Mouse (Mus musculus): ENCODE measurements at regions not wholly inside any gene's neighbourhood (a gene's known extent, or its start where the extent isn't known, plus 50 kb on each side); places are given as distances from the start of the nearest gene placed in this dataset.

GRCm38 (mm10) chr4:47882076-47882475 is 162.9 kb upstream of the Nr4a3 start:
- no peak for TF ChIP-seq POLR2A (IDR thresholded peaks at IDR 0.05; ENCODE audit: borderline replicate concordance, extremely low read depth, low read depth, low read length)
- TF ChIP-seq CTCF (IDR thresholded peaks at IDR 0.05; ENCODE audit: insufficient read depth, low read length), result no peak
- Histone ChIP-seq H3K4me3 (replicated peaks; ENCODE audit: extremely low read depth, low read depth, low read length) (no peak overlapping the region), H3K4me1 (ENCODE audit: control insufficient read depth, insufficient read depth, low read length) (no peaks in the 10 kb centered on the region)
- no peak for DNase-seq
- WGBS, result 43% methylated on average over 10 of the region's 10 CpGs

- DNase-seq, result no peak
- H3K4me1 ChIP-seq (ENCODE audit: control insufficient read depth, insufficient read depth, low read length), result no peaks in the 10 kb centered on the region
- WGBS, result 66% methylated on average over 7 of the region's 7 CpGs
- TF ChIP-seq POLR2A (IDR thresholded peaks at IDR 0.05; ENCODE audit: borderline replicate concordance, extremely low read depth, low read depth, low read length) (no peak), CTCF (IDR thresholded peaks at IDR 0.05; ENCODE audit: insufficient read depth, low read length) (no peak)
- no peak overlapping the region for H3K4me3 ChIP-seq (replicated peaks; ENCODE audit: extremely low read depth, low read depth, low read length)
These were observed 145.4 kb upstream of the Nr4a3 start for GRCm38 (mm10) chr4:47899579-47899978.

GRCm38 (mm10) chr4:47902749-47903148 is 142.2 kb upstream of the Nr4a3 start:
- 92% methylated on average over 12 of the region's 12 CpGs for WGBS
- H3K4me3 ChIP-seq (replicated peaks; ENCODE audit: extremely low read depth, low read depth, low read length), result no peak overlapping the region
- no peak for DNase-seq
- no peak for TF ChIP-seq CTCF (IDR thresholded peaks at IDR 0.05; ENCODE audit: insufficient read depth, low read length)
- H3K4me1 ChIP-seq (ENCODE audit: control insufficient read depth, insufficient read depth, low read length), result no peaks in the 10 kb centered on the region

- no peaks in the 10 kb centered on the region for H3K4me1 ChIP-seq (ENCODE audit: control insufficient read depth, insufficient read depth, low read length)
- TF ChIP-seq CTCF (IDR thresholded peaks at IDR 0.05; ENCODE audit: insufficient read depth, low read length), result no peak
- TF ChIP-seq POLR2A (IDR thresholded peaks at IDR 0.05; ENCODE audit: borderline replicate concordance, extremely low read depth, low read depth, low read length), result no peak
- no peak overlapping the region for H3K4me3 ChIP-seq (replicated peaks; ENCODE audit: extremely low read depth, low read depth, low read length)
- no peak for DNase-seq
- 77% methylated on average over 1 of the region's 1 CpGs for WGBS
These were observed 132.7 kb upstream of the Nr4a3 start for GRCm38 (mm10) chr4:47912259-47912658.

GRCm38 (mm10) chr4:47919576-47919975 is 125.4 kb upstream of the Nr4a3 start:
- Histone ChIP-seq H3K4me1 (ENCODE audit: control insufficient read depth, insufficient read depth, low read length) (no peaks in the 10 kb centered on the region), H3K4me3 (replicated peaks; ENCODE audit: extremely low read depth, low read depth, low read length) (no peak overlapping the region)
- 51% methylated on average over 7 of the region's 7 CpGs for WGBS
- no peak for DNase-seq
- TF ChIP-seq CTCF (IDR thresholded peaks at IDR 0.05; ENCODE audit: insufficient read depth, low read length) (no peak), POLR2A (IDR thresholded peaks at IDR 0.05; ENCODE audit: borderline replicate concordance, extremely low read depth, low read depth, low read length) (no peak)

- Histone ChIP-seq H3K4me3 (replicated peaks; ENCODE audit: extremely low read depth, low read depth, low read length) (no peak overlapping the region), H3K4me1 (ENCODE audit: control insufficient read depth, insufficient read depth, low read length) (no peaks in the 10 kb centered on the region)
- no peak for TF ChIP-seq CTCF (IDR thresholded peaks at IDR 0.05; ENCODE audit: insufficient read depth, low read length)
- TF ChIP-seq POLR2A (IDR thresholded peaks at IDR 0.05; ENCODE audit: borderline replicate concordance, extremely low read depth, low read depth, low read length), result no peak
- no peak for DNase-seq
- WGBS, result 88% methylated on average over 2 of the region's 2 CpGs
These were observed 113.5 kb upstream of the Nr4a3 start for GRCm38 (mm10) chr4:47931464-47931863.

GRCm38 (mm10) chr4:47933526-47933925 is 111.4 kb upstream of the Nr4a3 start:
- no peaks in the 10 kb centered on the region for H3K4me1 ChIP-seq (ENCODE audit: control insufficient read depth, insufficient read depth, low read length)
- no peak overlapping the region for H3K4me3 ChIP-seq (replicated peaks; ENCODE audit: extremely low read depth, low read depth, low read length)
- 85% methylated on average over 1 of the region's 1 CpGs for WGBS
- no peak for TF ChIP-seq POLR2A (IDR thresholded peaks at IDR 0.05; ENCODE audit: borderline replicate concordance, extremely low read depth, low read depth, low read length)
- no peak for TF ChIP-seq CTCF (IDR thresholded peaks at IDR 0.05; ENCODE audit: insufficient read depth, low read length)
- DNase-seq, result no peak

GRCm38 (mm10) chr4:47935547-47935946 is 109.4 kb upstream of the Nr4a3 start:
- Histone ChIP-seq H3K4me1 (ENCODE audit: control insufficient read depth, insufficient read depth, low read length) (no peaks in the 10 kb centered on the region), H3K4me3 (replicated peaks; ENCODE audit: extremely low read depth, low read depth, low read length) (no peak overlapping the region)
- DNase-seq, result no peak
- no peak for TF ChIP-seq POLR2A (IDR thresholded peaks at IDR 0.05; ENCODE audit: borderline replicate concordance, extremely low read depth, low read depth, low read length)
- no peak for TF ChIP-seq CTCF (IDR thresholded peaks at IDR 0.05; ENCODE audit: insufficient read depth, low read length)
- 78% methylated on average over 3 of the region's 3 CpGs for WGBS

GRCm38 (mm10) chr4:47936470-47937125 is 108.4 kb upstream of the Nr4a3 start:
- no peak for TF ChIP-seq POLR2A (IDR thresholded peaks at IDR 0.05; ENCODE audit: borderline replicate concordance, extremely low read depth, low read depth, low read length)
- no peak for TF ChIP-seq CTCF (IDR thresholded peaks at IDR 0.05; ENCODE audit: insufficient read depth, low read length)
- Histone ChIP-seq H3K4me1 (ENCODE audit: control insufficient read depth, insufficient read depth, low read length) (no peaks in the 10 kb centered on the region), H3K4me3 (replicated peaks; ENCODE audit: extremely low read depth, low read depth, low read length) (no peak overlapping the region)
- DNase-seq, result no peak
- 50% methylated on average over 7 of the region's 7 CpGs for WGBS

- H3K4me1 ChIP-seq (ENCODE audit: control insufficient read depth, insufficient read depth, low read length), result peaks cover 3% of the 10 kb centered on the region; the same call in 1 of the 2 replicates
- WGBS, result 49% methylated on average over 16 of the region's 16 CpGs
- TF ChIP-seq POLR2A (IDR thresholded peaks at IDR 0.05; ENCODE audit: borderline replicate concordance, extremely low read depth, low read depth, low read length) (no peak), CTCF (IDR thresholded peaks at IDR 0.05; ENCODE audit: insufficient read depth, low read length) (no peak)
- DNase-seq, result no peak
- no peak overlapping the region for H3K4me3 ChIP-seq (replicated peaks; ENCODE audit: extremely low read depth, low read depth, low read length)
These were observed 96.9 kb upstream of the Nr4a3 start for GRCm38 (mm10) chr4:47947869-47948573.
